Mouse (Mus musculus) megakaryocyte, embryonic 14.5 days (primary cell): Measurements from ENCODE around the gene Clrn1.

Experiments used
- FLI1 ChIP-seq: IDR thresholded peaks from 2 replicates; pipeline ENCODE4 v1.6.1; 2012; ENCODE audit warnings: low read length, inconsistent platforms, mixed read lengths
- GATA1 ChIP-seq: IDR thresholded peaks from 3 replicates; pipeline ENCODE4 v1.6.1; 2012; ENCODE audit warnings: mixed read lengths, low read length, inconsistent platforms, borderline replicate concordance

DNA sequence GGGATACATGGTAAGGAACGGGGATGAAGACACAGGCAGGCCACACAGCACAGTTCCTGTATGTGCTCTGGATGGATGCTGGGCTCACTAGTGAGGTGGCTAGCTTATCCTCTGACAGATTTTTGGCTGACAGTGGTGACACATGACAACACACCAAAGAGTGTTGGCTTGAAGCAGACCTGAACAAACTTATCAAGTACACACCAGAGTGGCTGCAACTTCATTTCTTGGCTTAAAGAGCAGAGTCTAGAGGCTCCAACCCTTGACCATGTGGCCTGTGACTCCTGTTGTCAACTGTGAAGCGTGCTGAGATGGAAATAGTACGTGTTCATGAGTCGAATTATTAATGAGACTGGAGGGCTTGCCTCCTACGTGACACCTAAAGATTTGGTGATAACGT is 80.4 kb downstream of the Clrn1 start:
- TF ChIP-seq GATA1 (no peak), FLI1 (no peak)
